Mouse (Mus musculus): Measurements from ENCODE around the gene Usp24.

DNA sequence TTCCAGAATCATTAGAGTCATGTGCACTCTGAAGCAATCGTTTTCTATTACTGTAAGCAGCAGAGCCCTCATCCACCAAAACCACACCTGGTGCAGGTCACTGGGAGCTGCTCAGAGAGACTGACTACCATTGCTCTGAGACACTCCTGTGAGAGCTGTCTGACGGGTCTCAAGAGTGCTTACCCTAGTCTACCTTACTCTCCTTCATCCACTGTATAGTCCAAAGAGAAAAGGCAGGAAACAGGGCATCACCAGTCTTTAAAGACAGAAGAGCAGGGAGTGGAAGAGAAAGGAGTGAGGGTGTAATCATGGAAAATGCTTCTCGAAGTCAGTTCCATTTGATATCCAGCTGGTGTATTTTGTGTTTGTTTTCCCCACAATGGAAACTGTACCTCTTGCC is 103.2 kb downstream of the Usp24 start:
- TF ChIP-seq USF2 (IDR thresholded peaks at IDR 0.05; ENCODE audit: borderline replicate concordance in 1 of 2, insufficient read depth in 1 of 2, low read depth in 1 of 2, low read length in 2 of 2), result no peak
- TF ChIP-seq POLR2A (IDR thresholded peaks at IDR 0.05; ENCODE audit: control insufficient read depth in 1 of 2, insufficient read depth in 1 of 2, low read depth in 1 of 2, low read length in 2 of 2, poor library complexity in 1 of 2), result no peak
- TF ChIP-seq EP300 (IDR thresholded peaks at IDR 0.05; ENCODE audit: low read depth in 1 of 2, low read length in 2 of 2), result no peak
- no peak for TF ChIP-seq CTCF (IDR thresholded peaks at IDR 0.05 in 2 of 3, conservative IDR thresholded peaks at IDR 0.05 in 1 of 3; ENCODE audit: control insufficient read depth in 1 of 3, insufficient read depth in 1 of 3, low read depth in 2 of 3, low read length in 3 of 3, poor library complexity in 1 of 3, severe bottlenecking in 1 of 3)
- TF ChIP-seq UBTF (IDR thresholded peaks at IDR 0.05; ENCODE audit: borderline replicate concordance, insufficient read depth, low read depth, low read length), result no peak
